Mouse (Mus musculus) left cerebral cortex, postnatal 14 days (tissue): ENCODE results near the gene Timm13. TPM values are rescaled to one million over a fixed set of nuclear protein-coding genes. Genes with fewer than 3 reads are reported as not detected.

Experiments used
- total RNA-seq, 2 experiments: library from RNA; stranded (reverse); gene quantifications; 2 replicates each; pipeline ENCODE4 v1.2.3; 2021

Timm13 gene
- total RNA-seq, 2 experiments from 2014 or later, result 145 to 157 TPM

Other genes with a start within 250 kb of the Timm13 start
- gene Btbd2, start 243.9 kb downstream of the Timm13 start, total RNA-seq, result 10 to 100 TPM; 88.3 to 93.5 TPM
- gene Mknk2, start 222.9 kb downstream of the Timm13 start, total RNA-seq, result 10 to 100 TPM; 38.4 to 46.7 TPM
- 10 to 100 TPM; 15.0 to 20.2 TPM for gene Mob3a, start 199.0 kb downstream of the Timm13 start, total RNA-seq
- gene Izumo4, start 198.8 kb downstream of the Timm13 start, total RNA-seq, result 10 to 100 TPM; 52.8 to 55.3 TPM
- gene Ap3d1, start 158.7 kb downstream of the Timm13 start, total RNA-seq, result 100 to 1,000 TPM; 143 to 147 TPM
- 10 to 100 TPM; 59.1 to 66.7 TPM for gene Dot1l, start 145.8 kb downstream of the Timm13 start, total RNA-seq
- gene Sf3a2, start 102.8 kb downstream of the Timm13 start, total RNA-seq, result 10 to 100 TPM; 42.7 to 43.6 TPM
- gene Plekhj1, start 102.3 kb downstream of the Timm13 start, total RNA-seq, result 10 to 100 TPM; 60.0 to 62.8 TPM
- 1 to 10 TPM; 1.6 to 1.9 TPM for gene Amh, start 95.7 kb downstream of the Timm13 start, total RNA-seq
- 1 to 10 TPM; 2.5 to 2.9 TPM for gene Jsrp1, start 87.5 kb downstream of the Timm13 start, total RNA-seq
- gene Oaz1, start 74.3 kb downstream of the Timm13 start, total RNA-seq, result 100 to 1,000 TPM; 433 to 483 TPM
- 10 to 100 TPM; 30.0 to 33.0 TPM for gene Lingo3, start 56.9 kb downstream of the Timm13 start, total RNA-seq
- 10 to 100 TPM; 46.4 to 52.7 TPM for gene Lsm7, start 45.8 kb downstream of the Timm13 start, total RNA-seq
- 10 to 100 TPM; 81.8 to 89.3 TPM for gene Sppl2b, start 45.7 kb downstream of the Timm13 start, total RNA-seq
- under 1 TPM; 0.13 to 0.18 TPM for gene Tmprss9, start 29.1 kb downstream of the Timm13 start, total RNA-seq
- 10 to 100 TPM; 19.7 to 20.1 TPM for gene Lmnb2, start 17.3 kb upstream of the Timm13 start, total RNA-seq
- 10 to 100 TPM; 11.9 to 12.5 TPM for gene Gadd45b, start 29.1 kb upstream of the Timm13 start, total RNA-seq
- 100 to 1,000 TPM; 120 to 135 TPM for gene Gng7, start 114.0 kb upstream of the Timm13 start, total RNA-seq
- 100 to 1,000 TPM; 113 to 117 TPM for gene Diras1, start 124.7 kb upstream of the Timm13 start, total RNA-seq
- gene Slc39a3, start 136.5 kb upstream of the Timm13 start, total RNA-seq, result 10 to 100 TPM; 70.9 to 76.3 TPM
- gene Sgta, start 159.2 kb upstream of the Timm13 start, total RNA-seq, result 100 to 1,000 TPM; 178 to 186 TPM
- gene Thop1, start 169.1 kb upstream of the Timm13 start, total RNA-seq, result 10 to 100 TPM; 51.1 to 51.2 TPM
- gene Creb3l3, start 197.9 kb upstream of the Timm13 start, total RNA-seq, result under 1 TPM; 0.15 to 0.44 TPM
- 100 to 1,000 TPM; 116 to 122 TPM for gene Map2k2, start 204.9 kb upstream of the Timm13 start, total RNA-seq
- gene Zbtb7a, start 234.3 kb upstream of the Timm13 start, total RNA-seq, result 10 to 100 TPM; 74.8 to 76.0 TPM